Mouse (Mus musculus) gastrocnemius, adult 8-10 months (tissue): Measurements from ENCODE around the gene Kank1. TPM values are rescaled to one million over a fixed set of nuclear protein-coding genes. Genes with fewer than 3 reads are reported as not detected.

Source experiments
- DNase-seq, 2 experiments: peaks; one replicate each; pipeline ENCODE4 v3.0.0; 2022; ENCODE audit warnings: low spot score in 2 of 2
- total RNA-seq, 4 experiments: library from RNA; stranded (reverse); gene quantifications; 2 replicates each; pipeline ENCODE4 v1.2.4; 2022

Gene Kank1
- 10 to 100 TPM; 21.4 to 27.9 (median 24.4) TPM for total RNA-seq

DNA sequence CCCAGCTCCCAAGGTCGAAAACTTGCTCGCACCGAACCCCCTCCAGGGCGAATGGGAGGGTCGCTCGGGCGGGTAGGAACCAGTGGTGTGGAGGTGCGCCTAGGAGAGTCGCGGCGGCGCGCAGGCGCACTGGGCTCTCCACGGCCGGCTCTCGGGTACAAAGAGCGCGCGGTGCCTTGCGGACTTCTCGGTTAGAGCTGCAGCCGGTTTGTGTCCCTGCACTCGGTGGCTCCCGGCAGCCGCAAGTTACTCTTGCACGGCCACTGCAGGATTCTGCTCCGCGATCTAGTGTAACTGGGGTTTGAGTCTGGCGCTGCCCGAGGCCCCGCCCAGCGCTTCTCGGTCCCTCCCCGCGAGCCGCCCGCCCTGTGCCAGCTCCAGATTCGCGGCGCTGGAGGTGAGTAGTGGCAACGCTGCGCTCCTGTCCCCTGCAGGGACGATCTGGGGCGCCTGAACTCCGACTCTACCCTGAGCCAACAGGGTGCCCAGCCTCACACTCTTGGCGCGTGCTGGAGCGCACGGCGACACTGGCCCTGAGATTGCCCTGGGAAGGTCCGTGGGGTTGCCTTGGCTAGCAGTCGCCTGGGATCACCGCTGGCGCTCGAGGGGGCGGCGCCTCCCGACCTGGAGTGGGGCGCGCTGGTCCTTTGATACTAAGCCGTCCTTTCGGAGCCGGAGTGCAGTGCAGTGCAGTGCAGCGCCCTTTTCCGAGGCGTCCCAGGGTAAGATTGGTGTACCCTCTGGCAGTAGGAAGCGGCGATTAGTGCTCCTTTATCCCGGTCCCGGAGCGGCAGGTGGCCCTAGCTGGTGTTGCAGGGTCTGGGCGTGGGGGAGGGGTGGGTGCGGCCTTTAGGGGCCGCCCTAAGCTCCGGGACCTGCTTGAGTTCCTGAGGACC is at the start of gene Kank1:
Gene Kank1 (plus strand): TSS at position 380 of the 896 bp plus-strand sequence.
- peak; percentile 4 to 16 for DNase-seq

DNA sequence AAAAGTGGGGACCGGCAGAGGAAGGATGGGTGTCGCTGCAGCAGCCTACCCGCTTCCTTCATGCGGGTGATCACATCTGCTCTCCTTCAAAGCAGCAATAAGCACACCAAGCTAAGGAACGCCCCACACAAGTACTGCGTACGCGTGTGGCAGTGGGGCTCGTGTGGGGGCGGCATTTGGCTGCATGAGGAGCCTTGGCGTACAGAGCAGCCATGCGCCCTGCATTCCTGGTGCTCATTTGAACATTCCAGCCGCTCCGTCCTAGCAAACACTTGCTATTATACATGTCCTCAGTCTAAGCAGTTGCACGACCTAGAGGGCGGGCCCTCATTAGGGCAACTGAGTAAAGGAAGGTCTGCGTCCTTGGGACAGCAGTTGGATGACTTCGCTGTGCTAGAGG is 49.1 kb upstream of the Kank1 start:
- no peak for DNase-seq

DNA sequence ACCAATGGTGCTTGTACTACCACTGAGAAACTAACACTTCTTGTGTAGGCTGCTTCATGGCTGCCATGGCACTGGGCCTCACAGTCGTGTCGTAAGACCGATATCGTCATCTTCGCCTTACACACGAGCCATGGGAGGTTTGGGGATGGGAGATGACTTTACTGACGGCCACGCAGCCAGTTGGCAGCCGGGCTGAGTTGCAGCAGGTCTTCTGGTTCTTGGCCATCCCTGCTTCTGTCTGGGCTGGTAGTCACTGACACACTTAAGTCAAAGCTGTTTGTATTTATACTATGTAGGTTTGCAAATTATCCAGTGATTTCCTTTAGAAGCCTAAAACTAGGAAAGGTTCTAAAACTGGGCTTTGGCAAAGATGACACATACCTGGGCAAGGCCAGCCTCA is 43.0 kb upstream of the Kank1 start:
- DNase-seq: no peak

DNA sequence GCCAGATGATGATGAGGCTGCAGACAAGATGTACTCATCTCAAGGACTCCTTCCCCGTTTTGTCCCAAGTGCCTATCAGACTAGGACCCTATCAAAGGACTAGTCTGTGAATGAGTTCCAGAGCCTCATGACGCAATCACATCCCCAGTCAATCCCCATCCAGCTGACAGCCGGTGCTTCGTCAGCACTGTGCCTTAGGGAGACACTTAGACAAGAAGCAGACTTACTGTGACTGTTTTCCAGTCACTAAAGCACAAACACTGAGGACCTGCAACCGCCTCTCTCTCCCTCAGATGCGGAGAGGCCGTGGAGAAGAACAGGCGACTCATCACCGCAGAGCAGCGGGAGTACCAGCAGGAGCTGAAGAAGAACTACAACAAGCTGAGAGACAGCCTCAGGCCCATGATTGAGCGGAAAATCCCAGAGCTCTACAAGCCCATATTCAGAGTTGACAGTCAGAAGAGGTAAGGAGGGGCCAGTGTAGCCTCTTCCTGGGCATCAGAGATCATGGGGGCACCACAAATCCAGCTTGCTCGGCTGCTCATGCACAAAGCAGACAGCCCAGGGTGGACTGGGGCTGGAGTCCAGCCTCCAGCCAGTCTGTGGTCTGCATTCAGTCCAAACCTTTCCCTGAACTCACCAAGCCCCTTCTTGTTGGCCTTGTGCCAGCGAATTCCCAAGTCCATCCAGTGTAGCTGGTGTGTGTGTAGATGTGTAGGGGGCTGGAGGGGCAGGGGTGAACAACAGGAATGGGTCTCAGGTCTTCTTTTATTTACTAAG is 36.5 kb upstream of the Kank1 start:
- no peak for DNase-seq

DNA sequence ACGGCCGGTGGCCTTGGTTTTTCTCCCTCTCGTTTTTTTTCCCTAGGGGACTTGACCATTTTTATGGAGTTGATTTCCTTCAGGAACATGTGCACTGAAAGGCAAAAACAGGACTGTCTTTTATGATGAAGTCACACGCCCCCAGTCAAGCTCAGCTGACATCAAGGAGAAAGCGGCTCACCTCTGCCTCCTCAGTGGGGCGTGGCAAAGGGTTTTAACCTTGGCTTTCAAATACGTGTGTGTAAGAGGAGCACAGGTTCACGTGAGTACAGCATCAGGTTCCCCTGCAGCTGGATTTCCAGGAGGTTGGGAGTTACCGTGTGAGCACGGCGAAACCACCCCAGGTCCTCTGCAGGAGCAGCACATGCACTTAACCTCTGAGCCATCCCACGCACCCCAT is 33.7 kb upstream of the Kank1 start:
- DNase-seq: no peak

DNA sequence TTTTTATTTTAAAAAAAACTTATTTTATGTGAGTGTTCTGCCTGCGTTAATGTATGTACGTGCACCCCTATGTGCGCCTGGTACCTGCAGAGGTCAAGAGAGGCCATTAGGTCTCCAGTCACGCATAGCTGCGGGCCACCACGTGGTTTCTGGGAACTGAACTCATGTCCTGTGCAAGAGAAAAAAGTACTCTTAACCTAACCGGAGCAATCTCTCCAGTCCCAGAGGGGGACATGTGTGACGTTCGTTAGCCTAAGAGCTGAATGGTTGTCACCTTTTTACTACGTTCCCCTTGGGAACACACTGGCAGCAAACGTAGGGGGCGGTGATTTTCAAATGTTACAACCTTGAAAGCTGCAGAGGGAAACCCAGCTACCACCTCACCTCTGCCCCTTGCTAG is 29.8 kb upstream of the Kank1 start:
- DNase-seq: no peak

DNA sequence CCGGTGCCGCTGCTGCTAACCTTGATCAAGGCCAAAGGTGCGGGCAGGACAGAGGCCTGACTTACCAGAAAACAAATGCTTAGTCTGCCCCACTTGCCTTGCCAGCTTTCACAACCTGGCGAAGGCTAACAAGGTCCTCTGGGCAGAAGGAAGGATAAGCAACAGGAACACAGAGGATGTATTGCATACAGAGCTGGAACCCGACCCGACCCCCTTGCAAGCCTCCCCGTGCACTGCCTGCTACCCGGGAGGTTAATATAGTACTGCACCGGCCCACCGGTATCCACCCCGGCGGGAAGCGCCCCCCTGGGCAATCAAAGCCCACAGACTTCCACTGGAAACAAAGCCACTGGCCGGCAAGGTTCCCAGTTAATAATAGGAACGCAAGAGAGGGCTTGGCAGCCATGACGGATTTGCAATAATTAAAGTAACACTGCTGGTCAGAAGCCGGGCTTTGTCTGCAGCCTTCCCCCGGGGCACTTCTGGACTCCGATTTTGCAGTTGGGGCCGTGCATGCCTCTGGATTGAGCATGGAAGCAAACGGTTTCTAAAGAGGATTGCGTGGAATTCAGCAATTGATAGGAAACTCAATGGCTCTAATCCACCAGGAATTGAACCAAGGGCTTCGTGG is 28.9 kb upstream of the Kank1 start:
- DNase-seq: no peak

DNA sequence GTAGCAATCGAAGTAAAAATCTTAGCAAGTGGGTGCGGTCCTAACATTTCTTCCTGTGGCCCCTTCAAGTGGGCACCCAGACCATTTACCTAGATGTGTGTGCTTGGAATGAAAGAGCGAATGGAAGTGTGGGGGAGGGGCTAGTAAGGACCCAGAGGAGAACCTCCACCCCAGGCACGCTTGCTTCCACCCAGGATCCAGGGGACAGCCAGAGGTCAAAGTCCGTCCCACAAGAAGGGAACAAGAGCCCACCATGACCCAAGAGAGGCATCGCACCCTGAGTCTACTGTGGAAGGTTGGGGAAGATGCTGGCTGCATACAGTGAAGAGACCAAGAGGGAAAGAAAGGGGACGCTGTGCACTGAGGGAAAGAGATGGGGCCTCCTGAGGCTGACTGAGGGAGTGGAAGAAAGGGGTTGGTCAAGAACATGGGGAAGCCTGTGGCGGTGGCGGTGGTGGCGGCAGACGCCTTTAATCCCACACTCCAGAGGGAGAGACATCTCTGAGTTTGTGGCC is 28.1 kb upstream of the Kank1 start:
- DNase-seq: no peak

DNA sequence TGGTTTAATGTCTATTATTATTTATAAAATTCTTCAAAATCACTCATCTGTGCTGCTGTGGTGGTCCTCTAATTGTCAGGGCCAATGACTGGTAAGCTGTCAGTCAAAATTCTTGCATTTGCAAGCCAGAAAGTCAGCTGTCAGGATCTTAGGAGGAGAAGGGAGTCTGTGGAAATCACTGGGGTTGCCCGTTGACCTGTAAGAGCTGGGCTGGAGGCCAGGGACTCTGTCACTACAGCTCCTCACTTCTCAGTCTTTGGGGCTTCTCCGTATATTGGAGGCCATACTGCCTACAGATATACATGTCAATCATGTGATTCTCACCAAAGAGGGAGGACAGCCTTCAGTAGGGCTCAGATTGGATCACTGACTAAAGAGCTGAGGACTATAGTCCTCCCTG is 16.2 kb upstream of the Kank1 start:
- no peak for DNase-seq

DNA sequence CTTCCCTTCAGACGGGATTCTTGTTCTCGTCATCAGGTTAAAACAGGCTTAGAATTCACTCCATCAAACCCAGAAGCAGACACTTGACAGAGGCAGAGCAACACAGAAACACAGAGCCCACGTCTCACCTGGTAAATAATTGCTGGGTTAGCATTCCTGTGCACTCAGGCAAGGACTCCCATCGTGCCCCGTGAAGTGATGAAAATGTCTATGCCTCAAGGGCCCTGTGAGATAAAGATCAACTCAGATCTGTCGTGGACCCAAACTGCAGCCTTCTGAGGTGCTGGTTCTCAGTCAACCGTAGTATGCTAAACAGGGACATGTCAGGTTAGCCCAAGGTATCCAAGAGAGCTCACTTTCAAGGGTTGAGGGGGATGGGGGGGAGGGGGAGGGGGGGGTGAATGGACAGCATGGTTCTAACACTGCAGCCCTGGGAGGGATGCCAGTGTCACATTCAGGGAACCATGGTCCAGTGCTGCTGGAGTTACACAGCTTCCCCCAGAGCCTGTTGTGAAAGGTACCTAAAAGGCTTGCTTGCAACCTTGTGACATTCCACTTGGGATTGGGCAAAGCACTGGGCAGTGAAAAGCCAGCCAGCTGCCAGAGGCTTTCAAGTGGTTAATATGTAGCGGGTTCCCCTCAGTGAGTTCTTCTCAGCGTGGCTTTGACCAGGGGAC is 14.7 kb upstream of the Kank1 start:
- no peak for DNase-seq

DNA sequence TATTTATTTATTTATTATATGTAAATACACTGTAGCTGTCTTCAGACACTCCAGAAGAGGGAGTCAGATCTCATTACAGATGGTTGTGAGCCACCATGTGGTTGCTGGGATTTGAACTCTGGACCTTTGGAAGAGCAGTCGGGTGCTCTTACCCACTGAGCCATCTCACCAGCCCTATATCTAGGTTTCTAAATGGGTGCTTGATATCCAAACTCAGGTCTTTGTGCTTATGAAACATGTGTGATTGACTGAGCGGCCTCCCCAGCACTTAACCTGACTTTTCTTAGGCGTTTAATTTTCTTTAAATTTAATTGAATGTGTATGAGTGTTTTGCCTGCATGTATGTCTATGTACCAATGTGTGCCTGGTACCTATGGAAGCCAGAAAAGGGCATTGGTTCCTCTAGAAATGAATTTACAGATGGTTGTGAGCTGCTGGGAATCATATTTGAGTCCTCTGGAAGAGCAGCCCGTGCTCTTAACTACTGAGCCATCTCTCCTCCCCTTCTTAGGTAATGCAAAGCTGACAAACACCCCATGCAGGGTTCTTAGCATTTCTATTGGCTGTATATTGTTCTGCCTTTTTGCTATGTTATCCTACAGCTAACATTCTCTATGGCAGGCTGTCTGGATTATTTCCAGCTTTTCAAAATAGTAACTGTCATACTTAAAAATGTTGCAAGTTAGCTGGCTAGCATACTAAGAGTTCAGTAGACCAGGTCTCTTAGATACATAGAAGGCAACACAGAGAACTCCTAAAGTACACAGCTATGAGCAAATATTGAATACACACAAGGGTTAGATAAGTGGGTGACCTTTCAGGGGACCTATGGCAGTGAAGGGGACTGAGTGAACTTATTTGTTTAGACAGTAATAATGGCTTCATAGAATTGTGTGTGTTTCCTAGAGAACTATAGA is 6.5 kb upstream of the Kank1 start:
- DNase-seq: no peak

DNA sequence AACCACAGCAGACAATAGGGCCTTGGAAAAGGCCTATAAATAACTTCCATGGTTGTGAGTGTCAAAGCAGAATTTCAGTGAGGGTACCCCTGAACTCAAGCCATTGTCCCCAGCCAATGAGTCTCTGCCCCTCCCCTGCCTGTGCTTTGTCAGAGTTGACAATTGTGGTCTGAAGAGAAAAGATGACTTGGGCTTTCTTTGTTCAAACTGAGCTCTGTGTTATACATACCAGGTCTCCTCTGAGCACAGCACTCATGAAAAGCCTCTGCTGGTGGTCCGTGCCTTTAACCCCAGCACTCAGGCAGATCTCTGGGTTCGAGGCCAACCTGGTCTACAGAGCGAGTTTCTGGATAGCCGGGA is 5.8 kb upstream of the Kank1 start:
- no peak for DNase-seq

DNA sequence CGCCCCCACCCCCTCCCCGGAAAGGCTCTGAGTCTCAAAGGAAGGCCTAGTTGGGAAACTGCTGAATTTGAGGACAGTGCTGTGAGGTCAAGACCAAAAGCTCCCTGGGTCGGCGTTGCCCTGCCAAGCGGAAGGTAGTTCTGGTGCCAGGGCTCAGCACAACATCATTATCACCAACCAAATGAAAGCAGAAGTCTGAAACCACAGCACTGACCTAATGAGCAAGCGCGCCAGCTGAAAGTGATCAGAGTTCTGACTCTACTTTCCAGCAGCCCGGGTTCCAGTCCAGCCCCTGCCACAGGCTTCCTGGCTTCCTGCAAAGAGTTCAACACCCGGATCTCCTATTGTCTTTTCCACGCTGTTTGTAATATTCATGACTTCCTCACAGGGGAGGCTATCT is 4.7 kb upstream of the Kank1 start:
- DNase-seq: no peak

DNA sequence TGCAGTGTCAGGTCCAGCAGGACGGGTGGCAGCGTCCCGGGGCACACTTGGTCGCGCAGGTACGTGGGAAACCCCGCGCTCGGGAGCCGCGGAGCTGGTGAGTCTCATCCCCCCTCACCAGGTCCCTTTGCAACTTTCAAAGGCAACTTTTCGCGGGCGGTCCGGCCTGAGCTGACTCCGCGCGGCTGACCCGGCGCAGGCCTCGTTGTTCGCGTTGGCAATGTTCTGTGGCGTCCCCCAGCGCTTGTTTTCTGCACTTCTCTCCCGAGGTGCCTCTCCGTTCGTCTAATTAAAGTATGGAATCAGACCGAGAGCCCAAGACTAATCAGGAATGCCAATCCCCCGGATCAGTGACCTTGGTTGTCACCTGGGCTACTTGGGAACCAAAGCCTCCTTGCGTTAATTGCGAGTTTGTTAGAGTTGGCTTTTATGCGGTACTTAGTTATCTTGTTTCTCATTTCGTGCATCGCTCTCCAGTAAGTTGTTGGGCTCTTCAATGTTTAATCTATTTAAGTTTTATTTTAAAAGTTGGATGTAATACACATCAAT is 791 bp downstream of the Kank1 start:
- peak; percentile 3 to 5 for DNase-seq

DNA sequence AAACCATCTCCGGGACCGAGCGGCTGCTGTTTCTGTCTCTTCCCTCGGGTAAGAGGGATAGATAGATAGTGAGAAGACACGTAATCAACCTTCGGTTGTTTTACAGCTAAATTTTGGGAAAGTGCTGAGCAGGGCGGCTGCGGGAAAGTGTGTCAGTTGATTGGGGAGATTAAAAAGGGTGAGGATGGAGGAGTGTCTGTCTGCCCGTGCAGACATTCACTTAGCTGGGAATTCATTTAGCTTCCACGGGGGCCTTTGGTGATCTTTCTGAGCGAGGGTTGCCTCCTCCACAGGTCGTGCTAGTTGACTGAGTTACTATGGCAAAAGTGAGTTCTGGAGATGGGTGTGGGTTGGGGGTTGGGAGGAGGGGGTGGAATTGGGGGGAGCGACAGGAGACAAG is 1.3 kb downstream of the Kank1 start:
- no peak for DNase-seq

DNA sequence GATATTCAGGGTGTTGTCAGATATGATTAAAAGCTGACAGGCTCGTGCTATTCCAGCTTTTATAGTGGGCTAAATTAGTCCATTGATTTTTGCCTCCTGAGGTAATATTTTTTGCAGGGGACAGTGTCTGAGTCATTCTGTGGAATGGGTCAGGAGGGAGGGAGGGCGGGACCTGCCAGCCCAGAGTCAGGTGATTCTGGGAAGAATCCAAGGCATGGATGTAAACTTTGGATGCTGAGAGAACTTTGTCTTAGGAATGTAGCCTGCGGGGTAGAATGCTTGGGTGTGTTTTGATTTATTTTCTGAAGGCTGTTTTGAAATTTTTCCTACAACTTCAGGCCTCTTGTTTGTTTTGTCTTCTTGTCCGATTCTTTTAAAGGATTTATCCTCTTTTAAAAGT is 6.8 kb downstream of the Kank1 start:
- DNase-seq: no peak

DNA sequence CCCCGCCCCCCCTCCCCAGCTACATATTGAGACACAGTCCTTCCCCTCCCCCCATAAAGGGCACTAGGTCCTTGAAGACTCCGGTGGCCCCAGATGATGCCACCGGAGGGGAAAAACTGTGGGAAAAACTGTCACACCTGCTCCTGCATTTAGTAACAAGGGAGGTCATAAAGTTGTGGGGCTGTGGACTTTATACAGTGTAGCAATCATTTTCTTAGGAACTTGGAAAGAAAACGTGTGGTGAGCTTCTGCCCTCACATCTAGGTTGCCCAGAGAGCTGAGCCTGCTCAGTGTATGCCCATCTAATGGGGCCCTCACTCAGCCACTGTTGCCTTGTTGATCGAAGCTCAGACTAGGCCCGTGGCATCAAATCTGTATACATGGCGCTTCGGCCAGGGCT is 9.3 kb downstream of the Kank1 start:
- no peak for DNase-seq

DNA sequence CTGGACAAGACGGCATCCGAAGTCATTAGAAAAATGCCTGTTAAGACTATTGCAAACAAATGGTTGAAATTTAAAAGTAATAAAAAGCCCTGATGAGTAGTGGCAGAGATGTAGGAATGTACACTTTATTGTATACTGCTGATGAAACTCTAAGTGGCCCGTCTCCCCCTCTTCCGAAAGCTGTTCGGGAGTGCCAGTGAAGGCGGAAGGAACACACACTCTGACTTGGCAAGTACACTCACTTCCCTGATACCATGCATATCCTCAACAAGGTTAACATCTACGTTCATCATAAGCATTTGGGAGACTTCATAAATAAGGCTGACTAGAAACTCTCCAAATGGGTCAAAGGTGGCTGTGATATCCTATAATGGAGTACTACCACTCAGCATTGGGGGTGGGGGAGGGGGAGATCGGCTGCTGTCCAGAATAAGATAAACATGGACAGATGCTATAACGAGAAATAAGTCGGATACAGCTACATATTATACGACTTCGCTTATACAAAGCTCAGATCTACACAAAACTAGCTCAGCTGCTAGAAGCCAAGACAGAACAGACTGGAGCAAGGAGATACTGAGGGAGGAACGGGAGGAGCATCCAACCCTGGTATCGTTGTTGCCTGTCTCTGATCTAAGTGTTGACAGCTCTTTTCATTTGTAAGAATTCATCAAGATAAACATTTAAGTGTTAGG is 11.2 kb downstream of the Kank1 start:
- DNase-seq: no peak

DNA sequence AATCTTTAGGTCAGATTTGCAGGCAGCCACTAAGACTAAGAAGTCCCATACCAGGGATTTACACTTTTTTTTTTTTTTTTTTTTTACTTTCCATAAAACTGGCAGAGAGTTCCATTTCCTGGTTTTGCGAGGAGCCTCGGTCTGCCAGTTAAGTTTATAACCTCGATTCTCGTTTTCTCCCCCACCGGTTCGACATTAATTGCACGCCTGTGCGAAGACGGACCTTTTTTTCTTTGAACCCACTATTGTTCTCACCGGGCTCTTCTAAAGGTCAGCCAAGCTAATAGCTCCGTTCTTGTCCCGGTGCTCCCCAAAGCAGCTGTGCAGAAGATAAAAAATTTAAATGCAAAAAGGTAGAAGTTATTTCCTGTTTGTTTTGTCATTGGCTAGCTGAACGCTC is 12.5 kb downstream of the Kank1 start:
- no peak for DNase-seq
